Mouse (Mus musculus): ENCODE data around the gene Slc12a1.

GRCm38 (mm10) chr2:125260326-125260725 is 108.0 kb downstream of the Slc12a1 start:
- no peak for TF ChIP-seq CTCF (conservative IDR thresholded peaks at IDR 0.05 in 1 of 2, IDR thresholded peaks at IDR 0.05 in 1 of 2; ENCODE audit: low read depth in 2 of 2, low read length in 2 of 2)
- no peak for TF ChIP-seq EP300 (IDR thresholded peaks at IDR 0.05; ENCODE audit: low read length)
- no peak for TF ChIP-seq MYC (IDR thresholded peaks at IDR 0.05; ENCODE audit: low read depth, low read length)
- TF ChIP-seq POLR2AphosphoS2 (IDR thresholded peaks at IDR 0.05; ENCODE audit: low read depth, low read length): no peak
- no peak for TF ChIP-seq BHLHE40 (IDR thresholded peaks at IDR 0.05; ENCODE audit: low read depth, low read length)
- no peak for TF ChIP-seq POLR2A (IDR thresholded peaks at IDR 0.05; ENCODE audit: low read depth, low read length)
- no peak for TF ChIP-seq MAX (IDR thresholded peaks at IDR 0.05; ENCODE audit: low read length)
- no peak for TF ChIP-seq NRF1 (IDR thresholded peaks at IDR 0.05; ENCODE audit: low read depth, low read length)
- TF ChIP-seq KAT2A (IDR thresholded peaks at IDR 0.05; ENCODE audit: insufficient replicate concordance, low read length): no peak
- no peak for TF ChIP-seq USF2 (conservative IDR thresholded peaks at IDR 0.05; ENCODE audit: low read depth, low read length)
- no peak for TF ChIP-seq SMC3 (IDR thresholded peaks at IDR 0.05; ENCODE audit: low read depth, low read length)

Data from CH12.LX (cell line).